Mouse (Mus musculus): ENCODE measurements around the gene Usp50. TPM values are rescaled to one million over a fixed set of nuclear protein-coding genes. Genes with fewer than 3 reads are reported as not detected.

Usp50 gene
- polyA plus RNA-seq, 1 experiment: 2.5 TPM

DNA sequence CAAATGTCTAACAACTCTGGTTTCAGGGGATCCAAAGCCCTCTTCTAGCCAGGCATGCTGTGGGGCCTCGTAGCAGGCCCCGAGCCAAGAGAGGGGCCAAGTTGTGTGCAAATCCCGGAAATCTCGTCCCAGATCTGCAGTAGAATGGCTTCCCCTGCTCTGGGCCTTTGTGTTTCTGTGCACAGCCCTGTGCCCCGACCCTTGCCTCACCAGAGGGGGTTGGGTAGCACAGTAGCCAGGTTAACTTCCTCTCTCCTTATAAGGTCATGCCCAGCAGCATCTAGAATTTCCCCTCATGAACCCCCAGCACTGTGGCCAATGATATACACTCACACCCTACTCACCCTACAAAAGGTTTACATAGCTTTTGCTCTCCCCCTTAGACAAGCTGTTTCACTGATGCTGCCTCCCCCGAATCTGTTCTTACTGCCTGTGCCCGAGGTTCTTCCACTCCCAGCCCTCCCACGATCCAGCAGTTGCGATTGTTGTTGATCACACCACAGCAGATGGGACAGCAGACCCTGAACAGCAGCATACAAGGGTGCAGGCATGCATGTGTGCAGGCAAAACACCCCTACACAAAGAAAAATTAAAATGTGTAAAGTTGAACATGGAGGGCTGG, 4.6 kb upstream of the Usp50 start:
- no peaks in the 10 kb centered on the region for H3K27me3 ChIP-seq (ENCODE audit: control insufficient read depth, insufficient read depth, low read length)
- TF ChIP-seq POLR2A (IDR thresholded peaks at IDR 0.05; ENCODE audit: borderline replicate concordance, insufficient read depth, low read length): no peak
- TF ChIP-seq CTCF (IDR thresholded peaks at IDR 0.05; ENCODE audit: borderline replicate concordance, insufficient read depth, low read depth, low read length): no peak
- no peak overlapping the region for H3K4me3 ChIP-seq (replicated peaks; ENCODE audit: insufficient read depth, low read depth, low read length)
- DNase-seq: no peak
- H3K27ac ChIP-seq (ENCODE audit: insufficient read depth, low read length): no peak overlapping the region
- H3K4me1 ChIP-seq (ENCODE audit: control insufficient read depth, insufficient read depth, low read length): no peaks in the 10 kb centered on the region
- WGBS: 24% methylated on average over 9 of the region's 9 CpGs

DNA sequence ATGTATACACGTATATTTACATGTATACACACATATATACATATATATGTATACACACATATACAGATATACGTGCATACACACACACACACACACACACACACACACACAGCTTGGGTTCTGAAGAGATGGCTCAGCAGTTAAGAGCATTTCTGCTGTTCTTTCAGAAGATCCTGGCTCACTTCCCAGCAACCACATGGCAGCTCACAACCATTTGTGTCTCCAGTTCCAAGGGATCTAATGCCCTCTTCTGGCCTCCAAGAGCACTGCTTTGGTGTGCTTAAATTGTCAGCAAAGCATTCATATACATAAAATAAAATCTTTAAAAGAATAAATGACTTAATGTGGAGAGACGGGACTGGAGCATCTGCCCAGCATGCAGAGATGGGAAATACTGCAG, 837 bp downstream of the Usp50 start:
- Histone ChIP-seq H3K4me3 (replicated peaks; ENCODE audit: insufficient read depth, low read depth, low read length) (no peak overlapping the region), H3K27ac (ENCODE audit: insufficient read depth, low read length) (no peak overlapping the region), H3K27me3 (ENCODE audit: control insufficient read depth, insufficient read depth, low read length) (no peaks in the 10 kb centered on the region), H3K4me1 (ENCODE audit: control insufficient read depth, insufficient read depth, low read length) (no peaks in the 10 kb centered on the region)
- WGBS: 36% methylated on average over 3 of the region's 3 CpGs
- DNase-seq: peak; percentile 45 to 71
- TF ChIP-seq POLR2A (IDR thresholded peaks at IDR 0.05; ENCODE audit: borderline replicate concordance, insufficient read depth, low read length) (no peak), CTCF (IDR thresholded peaks at IDR 0.05; ENCODE audit: borderline replicate concordance, insufficient read depth, low read depth, low read length) (peak; percentile 50; the same call in 1 of the 2 replicates)

DNA sequence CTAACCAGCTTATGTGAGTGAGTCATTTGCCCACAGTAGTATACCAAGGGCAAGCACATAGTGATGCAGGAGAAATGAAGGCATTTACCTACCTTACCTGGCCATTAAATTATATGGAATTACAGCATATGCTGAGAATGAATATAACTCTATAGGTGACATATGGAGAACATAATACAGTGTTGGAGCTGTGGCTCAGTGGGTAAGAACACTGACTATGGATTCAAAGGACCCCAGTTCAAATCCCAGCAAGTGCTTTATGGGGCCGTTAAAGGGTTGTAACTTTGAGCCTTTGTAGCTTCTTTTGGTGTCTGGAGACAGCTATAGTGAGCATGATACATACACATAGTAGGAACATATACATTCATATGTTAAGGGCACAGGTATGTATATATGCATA, 1.8 kb downstream of the Usp50 start:
- no peaks in the 10 kb centered on the region for H3K4me1 ChIP-seq (ENCODE audit: control insufficient read depth, insufficient read depth, low read length)
- H3K27ac ChIP-seq (ENCODE audit: insufficient read depth, low read length): no peak overlapping the region
- TF ChIP-seq CTCF (IDR thresholded peaks at IDR 0.05; ENCODE audit: borderline replicate concordance, insufficient read depth, low read depth, low read length) (no peak), POLR2A (IDR thresholded peaks at IDR 0.05; ENCODE audit: borderline replicate concordance, insufficient read depth, low read length) (no peak)
- no peak overlapping the region for H3K4me3 ChIP-seq (replicated peaks; ENCODE audit: insufficient read depth, low read depth, low read length)
- no peak for DNase-seq
- H3K27me3 ChIP-seq (ENCODE audit: control insufficient read depth, insufficient read depth, low read length): no peaks in the 10 kb centered on the region
- 91% methylated on average over 1 of the region's 1 CpGs for WGBS

DNA sequence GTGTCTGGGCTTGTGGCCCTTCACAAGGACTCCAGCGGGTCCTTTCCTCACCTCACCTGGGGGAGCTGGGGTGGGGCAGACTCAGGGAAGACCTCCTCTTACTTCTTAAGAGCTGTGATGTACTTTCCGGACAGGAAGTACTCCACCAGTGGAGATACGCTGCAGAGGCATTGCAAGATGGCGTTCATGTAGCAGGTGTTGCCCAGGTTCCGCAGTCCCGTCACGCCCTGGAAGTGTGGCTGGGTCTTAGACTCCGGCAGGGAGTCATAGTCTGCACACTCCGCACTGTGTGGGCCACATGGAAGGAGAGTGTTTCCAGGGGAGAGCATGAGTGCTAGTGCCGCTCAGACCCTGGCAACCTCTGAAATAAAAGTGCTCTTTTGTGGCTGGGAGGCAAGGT, 3.0 kb downstream of the Usp50 start:
- 77% methylated on average over 10 of the region's 10 CpGs for WGBS
- no peak overlapping the region for H3K4me3 ChIP-seq (replicated peaks; ENCODE audit: insufficient read depth, low read depth, low read length)
- H3K27ac ChIP-seq (ENCODE audit: insufficient read depth, low read length): no peak overlapping the region
- no peak for DNase-seq
- no peaks in the 10 kb centered on the region for H3K4me1 ChIP-seq (ENCODE audit: control insufficient read depth, insufficient read depth, low read length)
- no peak for TF ChIP-seq POLR2A (IDR thresholded peaks at IDR 0.05; ENCODE audit: borderline replicate concordance, insufficient read depth, low read length)
- TF ChIP-seq CTCF (IDR thresholded peaks at IDR 0.05; ENCODE audit: borderline replicate concordance, insufficient read depth, low read depth, low read length): no peak
- no peaks in the 10 kb centered on the region for H3K27me3 ChIP-seq (ENCODE audit: control insufficient read depth, insufficient read depth, low read length)

DNA sequence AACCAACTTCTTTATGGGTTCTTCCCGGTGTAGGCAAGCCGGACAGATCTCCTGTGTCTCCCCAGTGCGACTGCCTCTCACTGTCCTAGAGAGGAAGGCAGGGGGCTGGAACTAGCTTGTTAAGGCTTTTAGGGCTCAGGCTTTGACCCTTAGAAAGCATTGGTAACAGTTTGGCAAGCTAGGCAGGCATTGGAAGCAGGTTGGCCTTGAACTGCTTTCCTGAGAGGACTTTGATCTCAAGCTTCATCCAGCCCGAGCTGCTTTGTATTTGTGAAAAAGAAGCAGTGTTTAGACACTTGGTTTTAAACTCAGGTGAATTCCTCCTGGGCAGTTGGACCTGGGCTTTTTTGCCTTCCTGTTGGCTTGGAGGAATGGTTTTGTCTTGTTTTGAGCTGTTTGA, 4.5 kb downstream of the Usp50 start:
- Histone ChIP-seq H3K27ac (ENCODE audit: insufficient read depth, low read length) (no peak overlapping the region), H3K4me1 (ENCODE audit: control insufficient read depth, insufficient read depth, low read length) (no peaks in the 10 kb centered on the region), H3K4me3 (replicated peaks; ENCODE audit: insufficient read depth, low read depth, low read length) (no peak overlapping the region), H3K27me3 (ENCODE audit: control insufficient read depth, insufficient read depth, low read length) (no peaks in the 10 kb centered on the region)
- DNase-seq: no peak
- WGBS: 76% methylated on average over 4 of the region's 4 CpGs
- TF ChIP-seq CTCF (IDR thresholded peaks at IDR 0.05; ENCODE audit: borderline replicate concordance, insufficient read depth, low read depth, low read length) (no peak), POLR2A (IDR thresholded peaks at IDR 0.05; ENCODE audit: borderline replicate concordance, insufficient read depth, low read length) (no peak)

DNA sequence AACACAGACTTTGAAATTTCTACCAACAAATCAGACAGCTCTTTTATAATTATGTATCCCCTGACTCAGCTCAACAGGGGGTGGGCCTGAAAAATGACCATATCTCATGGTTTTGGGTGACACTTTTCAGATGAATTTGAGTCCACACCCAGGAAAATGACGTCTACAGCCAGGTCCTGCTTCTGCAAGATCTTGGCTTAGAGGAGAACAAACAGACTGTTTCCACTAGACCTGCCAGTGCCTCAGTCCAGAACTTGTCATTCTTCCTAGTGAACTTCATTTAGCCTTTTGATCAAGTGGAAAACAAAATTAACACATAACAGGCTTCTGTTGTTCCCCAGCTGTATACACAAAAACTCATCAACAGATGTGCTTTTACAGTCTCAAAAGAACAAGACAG, 6.9 kb downstream of the Usp50 start:
- Histone ChIP-seq H3K4me3 (replicated peaks; ENCODE audit: insufficient read depth, low read depth, low read length) (no peak overlapping the region), H3K27me3 (ENCODE audit: control insufficient read depth, insufficient read depth, low read length) (no peaks in the 10 kb centered on the region), H3K27ac (ENCODE audit: insufficient read depth, low read length) (no peak overlapping the region), H3K4me1 (ENCODE audit: control insufficient read depth, insufficient read depth, low read length) (no peaks in the 10 kb centered on the region)
- WGBS: 31% methylated on average over 1 of the region's 1 CpGs
- TF ChIP-seq CTCF (IDR thresholded peaks at IDR 0.05; ENCODE audit: borderline replicate concordance, insufficient read depth, low read depth, low read length): no peak
- TF ChIP-seq POLR2A (IDR thresholded peaks at IDR 0.05; ENCODE audit: borderline replicate concordance, insufficient read depth, low read length): no peak
- DNase-seq: no peak

DNA sequence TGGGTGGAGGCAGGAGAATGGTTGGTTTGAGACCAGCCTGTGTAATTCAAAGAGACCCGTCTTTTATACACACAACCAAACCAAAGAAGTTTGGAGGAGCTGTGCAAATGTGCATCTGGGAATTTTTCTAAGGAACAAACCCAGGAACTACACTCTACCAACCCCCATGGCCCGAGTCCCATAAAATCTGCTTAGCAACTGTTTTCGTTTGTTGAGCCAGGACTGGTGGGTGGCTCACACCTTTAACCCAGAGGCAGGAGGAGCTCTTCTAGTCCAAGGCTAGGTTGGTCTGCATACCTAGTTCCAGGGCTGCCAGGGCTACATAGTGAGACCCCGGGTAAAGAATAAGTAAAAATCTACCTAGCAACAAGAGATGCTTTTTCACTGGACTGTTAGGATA, 7.3 kb downstream of the Usp50 start:
- WGBS: 55% methylated on average over 4 of the region's 4 CpGs
- no peaks in the 10 kb centered on the region for H3K27me3 ChIP-seq (ENCODE audit: control insufficient read depth, insufficient read depth, low read length)
- H3K4me3 ChIP-seq (replicated peaks; ENCODE audit: insufficient read depth, low read depth, low read length): no peak overlapping the region
- DNase-seq: no peak
- no peak for TF ChIP-seq POLR2A (IDR thresholded peaks at IDR 0.05; ENCODE audit: borderline replicate concordance, insufficient read depth, low read length)
- H3K4me1 ChIP-seq (ENCODE audit: control insufficient read depth, insufficient read depth, low read length): no peaks in the 10 kb centered on the region
- H3K27ac ChIP-seq (ENCODE audit: insufficient read depth, low read length): no peak overlapping the region

DNA sequence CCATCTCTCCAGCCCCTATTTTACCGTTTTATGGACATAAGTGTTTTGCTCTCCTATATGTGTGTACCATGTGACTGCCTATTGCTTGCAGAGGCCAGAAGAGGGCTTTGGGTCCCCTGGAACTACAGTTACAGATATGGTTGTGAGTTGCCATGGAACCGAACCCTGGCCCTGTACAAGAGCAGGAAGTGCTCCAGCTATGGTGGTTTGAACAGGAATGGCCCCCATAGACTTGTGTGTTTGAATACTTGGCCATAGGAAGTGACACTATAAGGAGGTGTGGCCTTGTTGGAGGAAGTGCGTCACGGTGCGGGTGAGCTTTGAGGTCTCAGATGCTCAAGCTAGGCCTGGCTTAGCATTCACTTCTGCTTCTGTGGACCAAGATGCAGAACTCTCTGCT, 11.1 kb downstream of the Usp50 start:
- no peaks in the 10 kb centered on the region for H3K4me1 ChIP-seq (ENCODE audit: control insufficient read depth, insufficient read depth, low read length)
- WGBS: 90% methylated on average over 5 of the region's 5 CpGs
- no peak for DNase-seq

More for the DNA sequence above, 11.1 kb downstream of the Usp50 start:
- TF ChIP-seq CTCF (IDR thresholded peaks at IDR 0.05; ENCODE audit: borderline replicate concordance, insufficient read depth, low read depth, low read length) (no peak), POLR2A (IDR thresholded peaks at IDR 0.05; ENCODE audit: borderline replicate concordance, insufficient read depth, low read length) (no peak)
- no peaks in the 10 kb centered on the region for H3K27me3 ChIP-seq (ENCODE audit: control insufficient read depth, insufficient read depth, low read length)
- no peak overlapping the region for H3K4me3 ChIP-seq (replicated peaks; ENCODE audit: insufficient read depth, low read depth, low read length)
- H3K27ac ChIP-seq (ENCODE audit: insufficient read depth, low read length): no peak overlapping the region
